Mouse (Mus musculus) left cerebral cortex, postnatal 36 days (tissue): Measurements from ENCODE around the gene Rps18. TPM values are rescaled to one million over a fixed set of nuclear protein-coding genes. Genes with fewer than 3 reads are reported as not detected.
A peak's percentile ranks its signal among the peaks of the same experiment; 100 is the strongest.

Experiments used
- DNase-seq, 2 experiments: peaks; one replicate each; pipeline ENCODE4 v3.0.0; 2021 to 2022; ENCODE audit warnings: low spot score in 2 of 2, mixed read lengths in 1 of 2
- intact Hi-C: fragments of 180-260 bp; cut with DNase I; formaldehyde crosslinking; loops from one replicate; pipeline ENCODE4 v1.15.1; 2025
- total RNA-seq, 2 experiments: library from RNA; stranded (reverse); gene quantifications; 2 replicates each; pipeline ENCODE4 v1.2.3; 2021

Gene Rps18
- total RNA-seq, 2 experiments from 2014 or later = 291 to 302 TPM

DNA sequence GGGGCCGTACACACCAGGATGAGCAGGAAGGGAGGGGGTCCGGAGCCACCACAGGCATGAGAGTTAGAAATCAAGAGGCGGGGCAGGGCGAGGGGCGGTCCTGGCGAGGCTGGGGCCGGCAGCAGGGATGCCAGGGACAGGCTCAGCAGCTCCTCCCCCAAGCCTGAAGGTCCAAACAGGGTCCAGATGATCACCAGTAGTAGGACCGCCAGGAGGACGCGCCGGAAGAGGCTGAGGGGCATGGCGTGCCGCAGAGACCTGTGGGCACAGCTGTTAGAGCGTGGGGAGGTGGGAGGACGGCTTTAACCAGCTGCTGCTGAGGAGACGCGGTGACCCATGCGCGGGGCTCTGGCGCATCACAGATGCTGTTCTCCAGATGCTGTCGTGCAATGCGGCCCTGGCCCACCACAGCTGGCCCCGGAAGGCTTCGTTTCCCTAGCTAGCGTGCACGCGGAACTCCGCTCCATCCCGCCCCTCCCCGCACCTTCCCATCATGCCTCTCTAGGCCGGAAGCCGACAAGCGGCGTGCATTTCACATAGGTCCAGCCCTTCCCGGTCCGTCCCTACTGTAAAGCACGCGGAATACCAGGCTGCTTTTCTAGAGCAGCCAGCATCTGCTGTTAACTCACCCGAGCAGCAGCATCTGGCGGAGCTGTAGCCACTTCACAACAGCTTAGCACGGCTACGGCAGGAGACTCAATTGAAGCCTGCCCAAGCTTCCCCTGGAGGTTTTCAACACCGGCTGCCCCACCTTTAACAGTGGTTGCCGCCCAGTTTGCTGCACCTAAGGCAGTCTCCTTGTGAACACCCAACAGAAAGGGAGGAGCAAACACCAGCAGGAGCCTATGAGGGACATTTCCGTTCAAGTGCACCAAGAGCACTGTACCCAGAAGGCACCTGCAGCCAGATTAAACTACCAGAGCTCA, 4.5 kb downstream of the Rps18 start, which contains the start of gene B3galt4:
B3galt4 (minus strand) TSS at position 468 of the 926 bp plus-strand sequence.
- peak; percentile 77 to 81 for DNase-seq
- intact Hi-C loops = no loop called here

DNA sequence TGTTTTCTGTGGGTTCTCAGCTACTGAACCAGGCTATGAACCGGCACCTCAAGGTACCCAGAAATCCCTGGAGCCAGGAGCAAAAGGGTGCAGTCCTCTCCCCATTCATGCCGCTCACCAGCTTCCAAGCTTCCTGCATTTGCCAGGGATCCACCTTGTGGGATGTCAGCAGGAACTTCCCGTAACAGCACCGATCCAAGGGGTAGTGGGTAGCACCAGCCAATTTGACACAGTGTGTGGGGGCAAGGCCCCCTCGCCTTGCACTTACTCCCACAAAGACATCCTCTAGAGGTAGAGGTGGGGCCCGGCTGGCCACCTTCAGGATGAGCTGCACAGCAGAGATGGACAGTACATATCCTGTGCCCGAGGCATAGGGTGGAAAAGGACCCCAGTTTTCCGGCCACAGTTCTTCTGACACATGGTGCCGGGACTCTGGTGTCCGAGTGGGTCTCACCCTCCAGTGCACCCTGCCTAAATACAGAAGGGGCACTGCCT, 5.6 kb downstream of the Rps18 start:
- intact Hi-C loops = no loop called here
- no peak for DNase-seq

DNA sequence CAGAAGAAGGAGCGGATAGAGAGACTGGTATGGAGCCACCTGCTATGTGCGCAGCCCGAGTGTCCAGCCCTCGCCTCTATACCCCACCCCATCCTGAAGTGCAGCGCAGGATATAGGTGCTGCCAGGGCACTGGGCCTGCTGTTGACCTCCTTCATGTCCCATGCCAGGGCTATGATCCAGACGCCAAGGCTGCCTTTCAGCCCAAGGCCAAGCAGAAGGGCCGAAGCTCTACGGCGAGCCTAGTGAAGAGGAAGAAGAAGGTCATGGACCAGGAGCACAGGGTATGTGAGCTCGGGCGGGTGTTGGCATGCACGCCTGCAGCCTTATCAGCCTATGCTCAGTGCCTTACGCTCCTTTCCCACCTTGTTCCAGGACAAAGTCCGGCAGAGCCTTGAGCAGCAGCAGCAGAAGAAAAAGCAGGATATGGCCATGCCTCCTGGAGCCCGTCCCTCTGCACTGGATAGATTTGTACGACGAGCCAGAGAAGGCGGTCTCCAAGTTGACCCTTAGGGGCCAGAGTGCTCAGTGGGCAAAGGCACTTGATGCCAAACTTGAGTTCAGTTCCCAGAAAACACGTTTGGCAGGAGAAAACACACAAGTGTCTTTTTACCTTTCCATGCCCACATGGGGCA, 6.8 kb downstream of the Rps18 start:
- DNase-seq = no peak

DNA sequence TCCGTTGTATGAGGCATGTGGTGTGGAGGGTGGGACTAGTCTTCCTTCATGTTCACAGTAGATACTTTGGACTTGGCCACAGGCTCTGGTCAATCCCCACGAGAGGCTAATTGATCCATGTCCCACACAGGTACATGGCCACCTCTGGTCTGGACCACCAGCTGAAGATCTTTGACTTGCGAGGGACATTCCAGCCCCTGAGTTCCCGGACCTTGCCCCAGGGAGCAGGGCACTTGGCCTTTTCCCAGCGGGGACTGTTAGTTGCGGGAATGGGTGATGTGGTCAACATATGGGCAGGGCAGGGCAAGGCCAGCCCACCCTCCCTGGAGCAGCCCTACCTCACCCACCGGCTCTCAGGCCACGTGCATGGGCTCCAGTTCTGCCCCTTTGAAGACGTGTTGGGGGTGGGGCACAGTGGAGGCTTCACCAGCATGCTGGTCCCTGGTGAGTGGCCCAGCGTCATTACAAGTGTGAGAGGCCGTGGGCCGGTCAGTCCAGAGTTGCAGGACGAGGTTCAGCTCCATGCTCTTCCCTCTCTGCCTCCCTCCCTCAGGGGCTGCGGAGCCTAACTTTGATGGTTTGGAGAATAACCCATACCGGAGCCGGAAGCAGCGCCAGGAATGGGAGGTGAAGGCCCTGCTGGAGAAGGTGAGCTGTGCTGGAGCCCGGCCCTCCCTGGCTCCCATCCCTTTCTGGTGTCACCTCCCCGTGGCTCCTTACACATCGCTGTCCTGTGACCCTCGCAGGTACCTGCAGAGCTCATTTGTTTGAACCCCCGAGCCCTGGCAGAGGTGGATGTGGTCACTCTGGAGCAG, 7.5 kb downstream of the Rps18 start:
- intact Hi-C loops = no loop called here
- no peak for DNase-seq

More for the DNA sequence above, 6.8 kb downstream of the Rps18 start:
- intact Hi-C loops = no loop called here

DNA sequence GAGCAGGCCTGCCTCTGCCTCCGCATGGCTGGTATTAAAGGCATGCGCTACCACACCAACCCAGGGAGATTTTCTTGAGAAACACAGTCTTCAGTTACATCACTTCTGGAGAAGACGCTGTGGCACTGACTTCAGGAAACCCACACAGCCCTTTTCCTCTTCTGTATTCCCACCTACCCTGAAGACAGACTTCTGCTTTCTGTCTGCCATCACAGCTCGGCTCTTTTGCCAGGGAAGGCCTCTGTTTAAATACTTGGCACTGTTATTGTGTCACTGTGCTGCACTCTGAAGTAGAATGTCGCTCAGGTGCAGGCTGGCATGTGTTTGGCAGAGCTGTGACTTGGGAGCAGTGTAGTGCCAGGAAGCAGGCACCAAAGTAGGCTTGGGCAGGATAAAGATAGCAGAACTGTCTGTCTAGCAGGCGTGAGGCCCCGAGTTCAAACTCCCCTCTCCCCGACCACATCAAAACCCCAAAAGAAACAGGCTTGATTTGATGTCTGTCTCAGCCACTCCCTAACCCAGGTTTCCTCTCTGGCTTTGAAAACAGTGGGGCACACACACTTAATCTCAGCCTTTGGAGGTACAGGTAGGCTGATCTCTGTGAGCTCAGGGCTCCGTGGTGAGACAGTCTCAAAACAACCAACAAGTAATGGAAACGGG, 8.2 kb downstream of the Rps18 start:
- no peak for DNase-seq
- intact Hi-C loops = no loop called here

DNA sequence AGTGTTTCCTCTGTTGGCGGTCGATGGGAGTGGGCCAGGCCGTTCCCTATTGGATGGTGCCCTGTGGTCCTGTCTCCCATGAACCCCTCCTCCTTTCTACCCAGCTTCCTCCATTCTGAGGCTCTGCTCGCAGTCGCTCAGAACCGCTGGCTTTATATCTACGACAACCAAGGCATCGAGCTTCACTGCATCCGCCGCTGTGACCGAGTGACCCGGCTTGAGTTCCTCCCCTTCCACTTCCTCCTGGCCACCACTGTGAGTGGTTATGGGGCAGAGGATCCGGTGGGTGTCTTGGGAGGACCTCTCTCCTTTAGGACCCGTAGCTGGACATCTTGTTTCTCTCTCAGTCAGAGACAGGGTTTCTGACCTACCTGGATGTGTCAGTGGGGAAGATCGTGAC, 12.3 kb downstream of the Rps18 start:
- DNase-seq = no peak
- intact Hi-C loops = no loop called here

DNA sequence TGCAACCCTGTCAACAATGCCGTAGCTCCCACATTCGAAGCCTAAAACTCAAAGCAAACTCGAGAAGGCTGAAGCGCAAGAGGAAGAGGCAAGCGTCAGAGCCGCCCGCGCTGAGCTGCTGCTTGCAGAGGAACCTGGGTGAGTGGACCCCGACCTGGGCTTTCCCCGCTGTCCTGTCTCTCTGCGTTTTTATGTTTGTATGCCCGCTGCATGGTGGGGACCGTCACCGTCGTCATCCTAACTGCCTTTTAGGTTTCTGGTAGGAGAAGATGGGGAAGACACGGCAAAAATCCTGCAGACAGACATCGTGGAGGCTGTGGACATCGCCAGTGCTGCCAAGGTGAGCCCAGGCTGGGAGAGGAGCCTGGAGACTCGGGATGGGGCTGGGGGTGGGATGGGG, 14.4 kb downstream of the Rps18 start:
- intact Hi-C loops = no loop called here
- DNase-seq = no peak

DNA sequence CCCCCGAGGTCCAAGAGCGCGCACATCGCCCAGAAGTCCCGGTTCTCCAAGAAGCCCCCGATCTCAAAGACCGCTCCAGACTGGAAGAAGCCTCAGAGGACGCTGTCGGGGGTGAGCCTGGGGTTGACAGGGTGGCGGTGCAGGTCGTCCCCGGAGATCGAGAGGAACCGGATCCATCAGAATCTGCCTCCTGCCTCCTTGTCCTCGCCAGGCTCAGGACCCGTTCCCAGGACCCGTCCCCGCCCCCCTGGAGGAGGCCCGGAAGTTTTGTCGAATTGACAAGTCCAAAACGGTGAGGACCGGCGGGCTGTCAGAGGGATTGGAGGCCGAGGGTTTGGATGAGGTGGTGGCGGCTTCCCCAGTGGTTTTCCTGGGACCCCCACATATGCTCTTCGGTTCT, 14.8 kb downstream of the Rps18 start:
- intact Hi-C loops = loop anchor here (1.0 kb wide), 1 partner anchor 15 kb away; the partner anchor contains the start of gene Rps18
- DNase-seq = no peak

DNA sequence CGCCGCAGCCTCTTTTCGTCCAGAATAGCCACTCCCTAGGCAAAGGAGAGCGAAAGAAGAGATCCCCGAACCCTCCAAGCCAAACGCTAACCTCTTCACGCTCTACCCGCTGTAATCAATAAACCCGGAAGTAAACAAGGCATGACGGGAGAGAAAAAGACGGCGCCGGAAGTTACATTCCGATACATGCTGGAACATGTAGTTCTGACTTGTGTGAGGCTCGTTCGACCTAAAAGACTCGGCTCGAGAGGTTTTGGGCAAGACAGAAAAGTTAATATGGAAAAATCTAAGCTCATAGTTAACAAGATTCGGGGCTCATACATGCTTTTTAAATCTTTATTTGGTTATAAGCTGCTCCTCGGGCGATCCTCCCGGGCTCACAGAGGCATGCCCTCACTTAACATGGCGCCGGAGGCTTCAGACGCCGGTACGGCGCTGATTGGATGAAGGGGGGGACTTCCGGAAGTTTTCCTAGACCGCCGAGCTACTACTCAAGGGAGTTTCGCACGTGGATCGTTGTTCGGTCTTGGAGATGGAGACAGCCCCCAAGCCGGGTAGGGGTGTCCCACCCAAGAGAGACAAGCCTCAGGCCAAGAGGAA, 15.5 kb downstream of the Rps18 start, which contains the start of the genes Pfdn6 and Wdr46:
Pfdn6 (minus strand) TSS at position 138 of the 600 bp plus-strand sequence.
Wdr46 (plus strand) TSS at position 455 of the 600 bp plus-strand sequence.
- peak; percentile 81 to 87 for DNase-seq
- intact Hi-C loops = loop anchor here (1.0 kb wide), 1 partner anchor 16 kb away; the partner anchor contains the start of gene Rps18

DNA sequence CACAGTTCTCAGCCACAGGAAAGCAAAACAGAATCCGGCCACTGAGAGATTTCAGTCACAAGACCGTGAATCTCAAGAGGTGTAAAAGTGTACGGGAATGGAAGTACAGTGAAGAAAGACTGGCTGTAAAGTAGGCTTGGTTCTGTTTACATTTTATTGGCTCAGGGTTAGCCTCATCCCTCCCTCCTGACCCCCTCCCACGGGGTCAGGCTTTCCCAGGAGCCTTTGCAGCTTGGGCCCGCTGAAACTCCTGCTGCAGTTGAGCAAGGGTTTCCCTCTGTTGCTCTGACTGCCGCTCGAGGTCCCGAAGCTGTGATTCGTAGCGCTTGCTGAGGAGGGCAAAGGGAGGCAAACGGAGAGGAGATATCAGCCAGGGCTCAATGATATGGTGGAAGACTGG, 17.0 kb downstream of the Rps18 start:
- intact Hi-C loops = loop anchor here (10.0 kb wide), 1 partner anchor 906 kb away; no protein-coding TSS in a partner anchor

DNA sequence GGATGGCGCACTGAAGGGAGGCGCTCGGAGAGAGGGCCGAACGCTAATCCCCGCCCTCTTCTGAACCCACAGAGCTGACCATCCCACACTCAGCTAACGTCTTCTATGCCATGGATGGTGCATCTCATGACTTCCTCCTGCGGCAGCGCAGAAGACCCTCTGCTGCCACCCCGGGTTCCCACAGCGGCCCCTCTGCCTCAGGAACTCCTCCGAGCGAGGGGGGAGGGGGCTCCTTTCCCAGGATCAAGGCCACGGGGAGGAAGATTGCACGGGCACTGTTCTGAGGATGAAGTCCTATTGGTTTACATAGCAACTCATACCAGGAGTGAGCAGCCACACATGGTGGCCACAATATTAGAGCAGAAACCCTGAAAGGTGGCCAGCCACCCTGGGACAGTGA, 18.8 kb downstream of the Rps18 start:
- DNase-seq = no peak
- intact Hi-C loops = loop anchor here (10.0 kb wide), 1 partner anchor 908 kb away; no protein-coding TSS in a partner anchor

More for the DNA sequence above, 17.0 kb downstream of the Rps18 start:
- no peak for DNase-seq

DNA sequence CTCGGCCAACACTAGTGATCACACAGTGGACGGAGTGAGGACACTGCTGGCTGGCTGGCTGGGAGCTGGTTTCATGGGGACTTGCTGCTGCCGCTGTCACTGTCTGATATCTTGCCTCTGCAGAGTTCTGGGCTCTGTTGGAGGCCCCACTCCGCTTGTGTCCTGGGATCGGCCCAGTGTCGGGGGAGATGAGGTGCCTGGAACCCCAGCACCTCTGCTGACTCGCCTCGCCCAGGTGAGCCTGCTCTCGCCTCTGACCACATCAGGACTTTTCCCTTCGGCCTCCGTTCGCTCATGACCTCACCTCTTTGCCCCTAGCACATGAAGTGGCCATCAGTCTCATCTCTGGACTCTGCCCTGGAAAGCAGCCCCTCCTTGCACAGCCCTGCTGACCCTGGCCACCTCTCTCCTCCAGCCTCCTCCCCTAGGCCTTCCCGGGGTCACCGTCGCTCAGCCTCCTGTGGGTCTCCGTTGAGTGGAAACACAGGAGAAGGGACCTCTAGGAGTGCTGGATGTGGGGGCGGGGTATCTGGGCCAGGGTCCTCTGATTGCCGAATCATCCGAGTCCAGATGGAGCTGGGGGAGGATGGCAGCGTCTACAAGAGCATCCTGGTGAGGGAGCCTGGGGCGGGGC, 20.3 kb downstream of the Rps18 start:
- intact Hi-C loops = loop anchor here (10.0 kb wide), 1 partner anchor 909 kb away; no protein-coding TSS in a partner anchor
- DNase-seq = no peak

DNA sequence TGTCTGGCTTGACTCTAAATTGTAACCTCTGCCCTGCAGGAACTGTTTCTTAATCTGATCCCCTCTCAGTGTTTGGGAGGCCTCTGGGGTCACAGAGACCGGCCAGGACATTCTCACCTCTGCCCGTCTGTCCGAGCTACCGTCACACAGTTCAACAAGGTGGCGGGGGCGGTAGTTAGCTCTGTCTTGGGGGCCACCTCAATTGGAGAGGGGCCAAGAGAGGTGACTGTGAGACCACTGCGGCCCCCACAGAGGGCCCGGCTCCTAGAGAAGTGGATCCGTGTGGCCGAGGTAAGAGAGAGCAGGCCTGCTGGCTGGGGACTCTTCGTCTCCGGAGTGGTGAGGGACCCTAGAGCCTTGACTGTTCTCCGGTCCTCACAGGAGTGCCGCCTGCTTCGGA, 22.8 kb downstream of the Rps18 start:
- intact Hi-C loops = loop anchor here (10.0 kb wide), 1 partner anchor 912 kb away; no protein-coding TSS in a partner anchor
- DNase-seq = no peak

DNA sequence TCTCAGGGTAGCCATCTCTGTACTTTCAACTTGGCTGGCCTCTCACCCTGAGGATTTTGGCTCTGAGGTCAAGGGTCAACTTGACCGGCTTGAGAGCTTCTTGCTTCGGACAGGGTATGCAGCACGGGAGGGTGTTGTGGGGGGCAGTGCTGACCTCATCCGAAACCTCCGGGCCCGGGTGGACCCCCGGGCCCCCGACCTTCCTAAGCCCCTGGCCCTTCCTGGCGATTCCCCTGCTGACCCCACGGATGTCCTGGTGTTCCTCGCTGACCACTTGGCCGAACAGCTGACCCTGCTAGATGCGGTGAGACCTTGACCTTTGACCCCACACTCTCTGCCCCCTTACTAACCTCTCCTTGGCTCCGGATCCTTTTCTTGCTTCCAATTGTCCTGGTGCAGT, 23.4 kb downstream of the Rps18 start:
- DNase-seq = no peak
- intact Hi-C loops = loop anchor here (10.0 kb wide), 1 partner anchor 912 kb away; no protein-coding TSS in a partner anchor

DNA sequence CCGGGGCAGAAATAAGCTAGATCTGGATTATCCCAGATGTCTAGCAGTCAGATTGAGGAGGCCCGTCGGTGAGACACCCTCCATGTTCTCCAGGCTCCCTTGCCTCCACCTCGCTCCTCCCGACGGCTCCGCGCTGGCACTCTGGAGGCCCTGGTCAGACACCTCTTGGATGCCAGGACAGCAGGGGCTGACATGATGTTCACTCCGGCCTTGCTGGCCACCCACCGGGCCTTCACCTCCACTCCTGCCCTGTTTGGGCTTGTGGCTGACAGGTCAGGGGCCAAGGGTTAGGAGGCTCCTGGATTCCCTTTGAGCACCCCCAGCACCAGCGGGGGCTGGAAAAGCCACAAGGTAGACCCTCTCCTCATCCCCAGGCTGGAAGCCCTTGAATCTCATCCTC, 23.9 kb downstream of the Rps18 start:
- intact Hi-C loops = loop anchor here (10.0 kb wide), 1 partner anchor 913 kb away; no protein-coding TSS in a partner anchor
- DNase-seq = no peak

DNA sequence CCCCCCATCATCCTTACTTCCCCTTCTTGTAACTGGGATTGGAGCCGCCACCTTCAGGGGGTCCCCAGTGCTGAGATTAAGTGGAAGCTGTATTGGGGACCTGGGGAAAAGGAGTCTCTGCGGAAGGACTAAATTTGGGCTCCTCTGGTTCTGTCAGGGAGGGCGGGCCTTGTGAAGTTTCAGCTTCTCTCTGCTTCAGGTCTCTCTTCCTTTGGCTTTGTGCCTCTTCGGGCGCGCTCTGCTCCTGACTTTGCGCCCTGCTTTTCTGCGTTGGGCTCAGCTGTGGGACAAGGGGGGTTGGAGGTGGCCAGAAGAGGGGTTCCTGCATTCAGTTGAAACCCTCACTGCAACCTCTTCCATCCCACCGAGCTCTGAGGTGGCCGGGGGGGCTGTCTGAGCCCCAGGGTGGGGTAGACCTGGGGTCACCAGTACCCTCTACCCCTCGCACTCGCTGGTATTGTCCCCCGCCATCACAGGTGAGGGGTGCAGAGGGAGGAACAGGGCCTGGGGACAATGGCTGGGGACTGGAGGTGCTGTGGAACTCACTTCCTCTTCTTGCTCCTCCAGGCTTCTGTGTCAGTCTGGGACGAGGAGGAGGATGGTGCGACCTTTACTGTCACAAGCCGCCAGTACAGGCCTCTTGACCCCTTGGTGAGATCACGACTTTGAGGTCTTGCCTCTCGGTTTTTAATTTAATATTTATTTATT, 24.5 kb downstream of the Rps18 start:
- intact Hi-C loops = loop anchor here (10.0 kb wide), 1 partner anchor 913 kb away; no protein-coding TSS in a partner anchor
- no peak for DNase-seq
